In the genomic region with DNA sequence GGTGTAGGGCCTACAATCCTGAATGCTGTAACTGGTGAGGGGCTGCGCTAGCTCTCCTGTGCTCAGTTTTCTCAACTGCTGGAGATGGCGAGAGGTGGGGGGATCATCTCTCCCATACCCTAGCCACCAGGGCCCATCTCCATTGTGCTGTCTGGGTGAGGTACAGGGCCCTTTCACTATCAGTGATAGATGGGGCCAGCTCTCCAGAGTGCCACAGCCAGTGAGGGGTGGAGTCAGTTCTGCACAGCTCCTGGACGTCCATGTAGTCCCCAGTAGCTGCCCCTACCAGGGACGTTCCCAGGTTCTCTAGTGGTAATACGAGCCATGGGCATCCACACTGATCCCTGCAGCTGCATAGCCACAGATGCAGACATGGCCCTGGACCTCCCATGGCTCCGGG, we compare ENCODE assay signal across 26 mouse cellular contexts. TPM values are rescaled to one million over a fixed set of nuclear protein-coding genes. Genes with fewer than 3 reads are reported as not detected.
DNase-seq lines count a peak whose midpoint lies in the region; ATAC-seq lines count a peak whose summit lies in the region.
"Had no signal": no experiment of that assay in that cellular context is flagged by ENCODE, and none has a peak within 500 bp of the region (broad histone marks: within the 10 kb centered on the region; RNA-seq: fewer than 3 reads in every experiment).

No protein-coding gene starts in this region.

- no peak overlapping the region for H3K27ac ChIP-seq in heart, embryonic 12.5 days (ENCODE audit: poor library complexity, severe bottlenecking)
- H3K27ac ChIP-seq in midbrain, embryonic 12.5 days (replicated peaks), result no peak overlapping the region
- no peak overlapping the region for H3K27ac ChIP-seq in midbrain, embryonic 14.5 days (replicated peaks; ENCODE audit: low read depth, low read length)
- H3K27ac ChIP-seq in liver, embryonic 16.5 days (ENCODE audit: low read length), result peak overlapping the region; percentile 93
- H3K27ac ChIP-seq: embryonic facial prominence, embryonic 13.5 days; heart, adult 2 months; hindbrain, embryonic 14.5 days; macrophage had no signal

- peak; percentile 90 for DNase-seq in heart, adult 11 months
- DNase-seq in midbrain, embryonic 14.5 days, result no peak
- DNase-seq in liver, result peak; percentile 75
- DNase-seq in lung, postnatal 14 days, result no peak
- DNase-seq in right cerebral cortex, postnatal 4 days, result no peak
- DNase-seq: adrenal gland, postnatal 10 days; cerebellum, adult 2 months; cerebellum, postnatal 36 days; embryo, embryonic 11 days; forebrain, postnatal 0 days; gastrocnemius, postnatal 25 days; kidney, adult 8-10 months; kidney, postnatal 36 days; thymus, postnatal 36 days had no signal

- no peaks in the 10 kb centered on the region for H3K36me3 ChIP-seq in heart, embryonic 12.5 days
- peaks cover 12% of the 10 kb centered on the region; the same call in 1 of the 2 replicates for H3K36me3 ChIP-seq in midbrain, embryonic 12.5 days
- peaks cover 6% of the 10 kb centered on the region; the same call in 1 of the 2 replicates for H3K36me3 ChIP-seq in midbrain, embryonic 14.5 days (ENCODE audit: control insufficient read depth, insufficient read depth, low read length)
- H3K36me3 ChIP-seq in liver, embryonic 16.5 days (ENCODE audit: control insufficient read depth, insufficient read depth), result no peaks in the 10 kb centered on the region

- H3K4me1 ChIP-seq in heart, embryonic 12.5 days (replicated peaks), result peaks cover 47% of the 10 kb centered on the region
- no peaks in the 10 kb centered on the region for H3K4me1 ChIP-seq in midbrain, embryonic 12.5 days
- H3K4me1 ChIP-seq in midbrain, embryonic 14.5 days (ENCODE audit: control insufficient read depth, insufficient read depth, low read length), result no peaks in the 10 kb centered on the region
- H3K4me1 ChIP-seq in liver, embryonic 16.5 days (ENCODE audit: control insufficient read depth, low read depth, low read length), result peaks cover 73% of the 10 kb centered on the region

- no peak overlapping the region for H3K4me2 ChIP-seq in heart, embryonic 12.5 days
- H3K4me2 ChIP-seq in midbrain, embryonic 12.5 days (replicated peaks), result no peak overlapping the region
- H3K4me2 ChIP-seq in midbrain, embryonic 14.5 days (ENCODE audit: low read length), result no peak overlapping the region
- H3K4me2 ChIP-seq in liver, embryonic 16.5 days (ENCODE audit: low read depth, low read length), result peak overlapping the region; percentile 29
- H3K4me2 ChIP-seq: embryonic facial prominence, embryonic 13.5 days; hindbrain, embryonic 14.5 days had no signal

- no peaks in the 10 kb centered on the region for H3K27me3 ChIP-seq in heart, embryonic 12.5 days (replicated peaks)
- H3K27me3 ChIP-seq in midbrain, embryonic 12.5 days, result no peaks in the 10 kb centered on the region
- H3K27me3 ChIP-seq in midbrain, embryonic 14.5 days (ENCODE audit: control insufficient read depth, insufficient read depth, low read length), result no peaks in the 10 kb centered on the region
- H3K27me3 ChIP-seq in liver, embryonic 16.5 days (ENCODE audit: control insufficient read depth, insufficient read depth, low read depth, low read length), result no peaks in the 10 kb centered on the region
- H3K27me3 ChIP-seq: embryonic facial prominence, embryonic 13.5 days had no signal

- H3K9me3 ChIP-seq in heart, embryonic 12.5 days (replicated peaks), result no peaks in the 10 kb centered on the region
- no peaks in the 10 kb centered on the region for H3K9me3 ChIP-seq in midbrain, embryonic 12.5 days
- H3K9me3 ChIP-seq in midbrain, embryonic 14.5 days (ENCODE audit: control insufficient read depth, low read length), result no peaks in the 10 kb centered on the region
- H3K9me3 ChIP-seq in liver, embryonic 16.5 days (replicated peaks; ENCODE audit: control insufficient read depth, low read length), result no peaks in the 10 kb centered on the region
- H3K9me3 ChIP-seq: embryonic facial prominence, embryonic 13.5 days had no signal

- 61% methylated on average over 6 of the region's 6 CpGs for WGBS in heart, embryonic 12.5 days
- 81% methylated on average over 6 of the region's 6 CpGs for WGBS in midbrain, embryonic 12.5 days
- WGBS in midbrain, embryonic 14.5 days, result 86% methylated on average over 6 of the region's 6 CpGs
- 33% methylated on average over 6 of the region's 6 CpGs for WGBS in liver, embryonic 16.5 days (ENCODE audit: insufficient replicate concordance)

- ATAC-seq in heart, embryonic 12.5 days (ENCODE audit: insufficient number of reproducible peaks, low FRiP score), result no peak
- ATAC-seq in midbrain, embryonic 12.5 days (ENCODE audit: low FRiP score, low read depth), result 0 out of 2 replicates have a peak, but pooled peaks have one; percentile 16
- ATAC-seq in midbrain, embryonic 14.5 days (ENCODE audit: low FRiP score, low TSS enrichment), result no peak
- peak; percentile 69 for ATAC-seq in liver, embryonic 16.5 days (ENCODE audit: low read depth)
- ATAC-seq: activated CD4-positive, CD25-positive, alpha-beta regulatory T cell, adult 4 months; forebrain, postnatal 0 days; inflammation-experienced regulatory T-cells, adult 6 months had no signal

- H3K9ac ChIP-seq in heart, embryonic 12.5 days, result no peak overlapping the region
- no peak overlapping the region for H3K9ac ChIP-seq in midbrain, embryonic 12.5 days (replicated peaks)
- H3K9ac ChIP-seq in midbrain, embryonic 14.5 days (replicated peaks; ENCODE audit: low read length), result no peak overlapping the region
- peak overlapping the region; percentile 45 for H3K9ac ChIP-seq in liver, embryonic 16.5 days (ENCODE audit: low read depth, low read length)
- H3K9ac ChIP-seq: embryonic facial prominence, embryonic 13.5 days; forebrain, postnatal 0 days; hindbrain, embryonic 14.5 days had no signal

- no peak overlapping the region for H3K4me3 ChIP-seq in heart, embryonic 12.5 days
- no peak overlapping the region for H3K4me3 ChIP-seq in midbrain, embryonic 12.5 days
- no peak overlapping the region for H3K4me3 ChIP-seq in midbrain, embryonic 14.5 days (replicated peaks; ENCODE audit: low read depth, low read length)
- H3K4me3 ChIP-seq in liver, embryonic 16.5 days (ENCODE audit: low read depth, low read length), result no peak overlapping the region
- H3K4me3 ChIP-seq: embryonic facial prominence, embryonic 13.5 days; heart, adult 2 months had no signal

RNA-seq across cellular contexts. Expression of a gene that starts 14.7 kb away (rescaled TPM):
- 23.0 and 23.5 TPM in 2 replicates for polyA plus RNA-seq in heart, embryonic 12.5 days (2016; fragmentation: Nextera tagmentation; extraction: Ambion mirVana)
- 5.0 and 7.9 TPM in 2 replicates for polyA plus RNA-seq in midbrain, embryonic 12.5 days (2016; fragmentation: Nextera tagmentation; extraction: Ambion mirVana)
- 0.22 and 1.3 TPM in 2 replicates for polyA plus RNA-seq in midbrain, embryonic 14.5 days (2014; fragmentation: Nextera tagmentation; extraction: Ambion mirVana)
- 75.9 and 78.9 TPM in 2 replicates for polyA plus RNA-seq in liver, embryonic 16.5 days (2015; fragmentation: Nextera tagmentation; extraction: Ambion mirVana)
- polyA plus RNA-seq: inflammation-experienced regulatory T-cells, adult 6 months; macrophage had no signal

RNA-seq across cellular contexts. Expression of a gene that starts 54.6 kb away (rescaled TPM):
- not detected in 2 replicates for polyA plus RNA-seq in heart, embryonic 12.5 days (2016; fragmentation: Nextera tagmentation; extraction: Ambion mirVana)
- not detected in 2 replicates for polyA plus RNA-seq in midbrain, embryonic 12.5 days (2016; fragmentation: Nextera tagmentation; extraction: Ambion mirVana)
- not detected in 2 replicates for polyA plus RNA-seq in midbrain, embryonic 14.5 days (2014; fragmentation: Nextera tagmentation; extraction: Ambion mirVana)
- not detected in 2 replicates for polyA plus RNA-seq in liver, embryonic 16.5 days (2015; fragmentation: Nextera tagmentation; extraction: Ambion mirVana)
- polyA plus RNA-seq: activated CD4-positive, CD25-positive, alpha-beta regulatory T cell, adult 4 months; cerebellum, adult 2 months; embryonic facial prominence, embryonic 13.5 days; forebrain, postnatal 0 days; heart, adult 2 months; heart, embryonic 14.5 days; hindbrain, embryonic 14.5 days; inflammation-experienced regulatory T-cells, adult 6 months; limb, embryonic 14.5 days; macrophage; neural tube, embryonic 14.5 days had no signal

Comparison
In these comparisons a context has a peak if more than half of its experiments do, and no peak if none do; other contexts are left out.
1. ATAC-seq: peak in midbrain, embryonic 12.5 days (single experiment) and liver, embryonic 16.5 days (single experiment); none in heart, embryonic 12.5 days (single experiment) and midbrain, embryonic 14.5 days (single experiment).
2. DNase-seq: peak in heart, adult 11 months (single experiment) and liver (single experiment); none in midbrain, embryonic 14.5 days (single experiment), lung, postnatal 14 days (single experiment) and right cerebral cortex, postnatal 4 days (single experiment).